Mouse (Mus musculus) adrenal gland (tissue): ENCODE results near the gene Ptpa.

Source experiments
- intact Hi-C: fragments of 180-260 bp; cut with DNase I; formaldehyde crosslinking; loops from one replicate; pipeline ENCODE4 v1.15.1; 2025

Ptpa gene

DNA sequence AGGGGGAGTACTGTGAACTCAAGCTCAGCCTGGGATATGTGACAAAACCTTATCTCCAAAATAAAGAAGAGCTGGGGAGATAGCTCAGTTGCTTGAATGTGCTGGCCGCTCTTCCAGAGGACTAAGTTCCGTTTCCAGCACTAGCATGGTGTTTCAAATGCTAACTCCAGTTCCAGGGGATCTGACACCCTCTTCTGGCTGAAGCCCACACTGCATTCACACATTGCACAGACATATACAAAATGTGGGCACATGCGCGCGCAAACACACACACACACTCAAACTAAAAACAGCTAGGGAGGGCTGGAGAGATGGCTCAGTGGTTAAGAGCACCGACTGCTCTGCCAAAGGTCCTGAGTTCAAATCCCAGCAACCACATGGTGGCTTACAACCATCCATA is 43.4 kb downstream of the Ptpa start:
- intact Hi-C loops: no loop called here

DNA sequence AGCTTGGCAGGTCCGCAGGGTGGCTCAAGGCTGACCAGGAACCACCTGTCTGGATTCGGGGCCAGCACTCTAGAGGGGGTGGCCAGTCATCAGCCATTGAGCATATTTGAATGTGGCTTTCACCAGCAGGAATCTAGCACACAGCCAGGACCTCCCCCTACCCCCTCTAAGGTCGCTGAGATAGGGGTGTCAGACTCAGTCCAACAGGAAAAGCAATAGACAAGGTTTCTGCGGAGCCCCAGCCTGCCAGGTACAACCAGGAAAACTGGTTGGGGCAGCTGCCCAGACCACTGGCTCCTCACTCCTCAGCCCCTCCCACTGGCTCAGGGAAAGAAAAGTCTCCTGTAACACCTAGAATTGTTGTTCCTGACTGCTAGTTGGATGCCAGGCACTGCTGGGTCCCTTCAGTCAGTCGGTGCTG is 47.5 kb downstream of the Ptpa start:
- intact Hi-C loops: no loop called here

DNA sequence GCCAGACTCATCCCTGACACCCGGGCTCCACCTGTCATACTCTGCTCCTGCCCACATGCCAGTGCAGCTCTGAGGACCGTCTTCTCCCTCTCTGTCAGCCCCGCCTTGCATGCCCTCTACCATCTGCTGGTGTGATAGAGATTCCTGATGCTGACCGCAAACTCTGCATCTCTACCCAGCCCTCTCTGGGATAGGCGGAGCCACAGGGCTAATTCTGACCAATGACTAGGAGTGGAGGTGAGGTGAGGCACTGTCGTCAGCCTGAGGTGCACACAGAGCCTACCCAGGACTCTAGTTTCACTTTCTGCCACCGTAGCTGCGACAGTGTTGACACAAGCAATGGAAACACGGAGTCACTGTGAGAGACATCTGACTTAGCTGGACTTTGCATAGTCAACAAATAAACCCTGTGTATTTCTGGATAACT is 48.1 kb downstream of the Ptpa start:
- intact Hi-C loops: no loop called here

DNA sequence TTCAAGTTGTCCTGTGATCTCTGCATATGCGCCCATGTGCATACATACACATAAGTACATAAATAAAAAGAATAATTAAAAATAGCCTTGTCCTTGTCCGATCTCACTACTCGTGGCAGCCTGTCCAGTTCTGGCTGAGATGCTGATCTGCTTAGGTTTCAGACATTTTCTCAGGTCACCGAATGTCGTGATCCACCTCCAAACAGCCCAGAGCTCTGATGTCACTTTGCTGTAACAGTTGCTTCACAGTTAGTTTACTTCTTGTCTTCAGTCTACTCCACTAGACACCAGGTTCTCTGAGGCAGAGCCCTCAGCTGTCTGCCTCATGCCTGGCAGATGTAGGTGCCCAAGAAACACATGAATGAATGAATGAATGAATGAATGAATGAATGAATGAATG is 48.6 kb downstream of the Ptpa start:
- intact Hi-C loops: no loop called here

- intact Hi-C loops: loop anchor here (5.0 kb wide), 1 partner anchor 326 kb away; no protein-coding TSS in a partner anchor
Measured at GRCm38 (mm10) chr2:30466787-30467186, 50.9 kb downstream of the Ptpa start.

GRCm38 (mm10) chr2:30469009-30469408 is 53.2 kb downstream of the Ptpa start:
- intact Hi-C loops: loop anchor here (5.0 kb wide), 1 partner anchor 323 kb away; no protein-coding TSS in a partner anchor

DNA sequence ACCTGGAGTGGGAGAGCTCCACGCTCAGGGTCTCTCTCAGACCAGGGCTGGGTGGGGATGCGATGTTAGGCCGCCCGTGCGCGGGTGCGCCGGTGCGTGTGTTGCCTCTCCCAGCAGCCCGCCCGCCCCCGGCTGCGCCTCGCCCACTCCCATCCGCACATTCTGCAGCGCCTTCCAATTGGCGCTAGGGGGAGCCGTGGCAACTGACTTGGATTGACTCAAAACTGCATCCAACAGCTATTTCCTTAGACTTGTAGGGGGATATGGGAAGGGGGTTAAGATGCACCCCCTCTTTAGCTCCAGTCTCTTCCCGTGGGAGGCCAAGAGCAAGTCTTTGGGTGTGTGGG is 53.9 kb downstream of the Ptpa start:
- intact Hi-C loops: loop anchor here (5.0 kb wide), 2 partner anchors 248 to 323 kb away; no protein-coding TSS in a partner anchor

- intact Hi-C loops: loop anchor here (5.0 kb wide), 1 partner anchor 247 kb away; no protein-coding TSS in a partner anchor
Measured at GRCm38 (mm10) chr2:30470143-30470946, 54.5 kb downstream of the Ptpa start.

DNA sequence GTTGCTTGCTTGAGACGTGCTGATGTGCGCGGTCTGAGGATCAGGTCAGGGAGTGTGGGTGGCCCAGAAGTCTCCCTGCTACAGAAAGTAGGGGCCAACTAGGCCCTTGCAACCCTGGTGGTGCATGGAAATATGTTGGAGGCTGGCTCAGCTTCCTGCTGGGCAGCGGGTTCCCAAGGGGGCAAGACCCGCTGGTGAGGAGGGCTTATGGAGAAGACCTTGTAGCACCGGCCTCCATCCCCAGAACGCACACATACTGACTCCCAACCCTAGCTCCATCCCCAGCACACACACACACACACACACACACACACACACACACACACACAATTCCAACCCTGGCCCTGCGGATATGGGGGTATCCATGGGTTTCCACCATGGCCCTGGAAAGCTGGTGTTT is 55.2 kb downstream of the Ptpa start:
- intact Hi-C loops: loop anchor here (5.0 kb wide), 1 partner anchor 246 kb away; no protein-coding TSS in a partner anchor

DNA sequence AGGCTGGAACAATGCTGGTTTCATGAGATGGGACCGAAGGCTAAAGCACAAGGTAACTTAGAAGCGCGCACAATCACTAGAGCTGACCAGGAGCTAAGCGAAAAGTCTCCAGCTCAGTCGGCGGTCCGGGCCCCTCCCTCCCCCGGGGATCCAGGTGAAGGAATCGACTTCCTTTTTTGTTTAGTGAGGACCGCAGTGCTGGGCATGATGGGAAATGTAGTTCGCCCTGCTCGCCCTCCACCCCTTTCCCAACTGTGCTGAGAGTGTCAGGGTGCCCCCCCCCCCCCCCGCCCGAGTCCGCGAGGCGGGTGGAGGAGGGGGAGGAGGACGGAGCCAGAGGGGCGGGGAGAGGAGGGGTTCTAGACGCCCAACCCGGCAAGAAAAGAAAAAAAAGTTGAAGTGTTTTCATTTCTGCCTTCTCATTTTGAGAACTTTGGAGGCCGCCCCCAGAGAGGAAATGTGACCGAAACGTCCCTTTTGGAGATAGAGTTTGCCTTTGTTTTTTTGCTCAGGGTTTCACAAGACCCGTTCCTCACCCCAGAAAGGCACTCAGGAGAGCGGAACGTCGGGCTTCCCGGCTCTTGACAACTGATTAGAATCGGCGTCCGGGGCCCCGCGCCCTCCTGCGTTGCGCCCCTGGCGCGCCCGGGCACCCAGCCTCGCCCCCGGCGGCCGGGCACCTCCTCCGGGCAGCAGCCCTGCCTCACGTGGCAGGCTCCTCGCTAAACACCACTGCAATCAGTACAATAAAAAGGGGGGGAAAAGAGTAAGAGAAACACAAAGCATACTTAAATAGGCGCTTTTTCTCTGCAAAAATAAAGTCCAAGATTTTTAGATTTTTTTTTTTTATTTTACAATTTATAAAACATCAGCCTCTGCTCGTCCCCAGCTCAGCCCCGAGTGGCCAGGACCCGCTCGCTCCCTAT is 56.2 kb downstream of the Ptpa start:
- intact Hi-C loops: loop anchor here (5.0 kb wide), 1 partner anchor 245 kb away; no protein-coding TSS in a partner anchor

DNA sequence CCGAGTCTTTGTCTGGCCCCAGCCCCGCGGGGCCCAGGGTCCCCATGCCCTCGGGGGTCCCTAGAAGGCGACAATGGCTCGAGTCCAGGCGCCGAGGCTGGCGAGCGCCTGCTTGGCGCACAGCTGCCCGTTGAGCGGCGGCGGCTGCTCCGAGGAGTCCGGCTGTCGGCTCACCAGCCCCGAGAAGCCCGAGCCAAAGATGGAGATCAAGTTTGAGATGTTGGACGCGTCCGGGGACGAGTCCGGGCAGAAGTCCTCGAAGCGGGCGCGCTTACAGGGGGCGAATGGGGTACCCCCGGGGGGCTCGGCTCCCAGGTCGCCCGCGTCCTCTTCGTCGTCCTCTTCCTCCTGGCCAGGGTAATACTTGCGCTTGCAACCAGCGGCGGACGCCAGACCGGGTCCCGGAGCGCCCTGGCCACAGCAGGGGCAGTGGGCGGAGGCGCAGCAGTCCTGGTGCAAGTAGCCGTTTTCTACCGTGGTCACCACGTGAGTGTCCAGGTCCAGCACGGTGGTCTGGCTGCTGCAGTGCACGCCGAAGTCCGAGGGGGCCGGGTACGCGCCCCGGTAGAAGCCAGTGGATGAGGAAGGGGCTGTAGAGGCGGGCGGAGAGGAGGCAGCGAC is 57.0 kb downstream of the Ptpa start:
- intact Hi-C loops: loop anchor here (5.0 kb wide), 1 partner anchor 244 kb away; no protein-coding TSS in a partner anchor

- intact Hi-C loops: loop anchor here (5.0 kb wide), 1 partner anchor 244 kb away; no protein-coding TSS in a partner anchor
Measured at GRCm38 (mm10) chr2:30473431-30474031, 57.7 kb downstream of the Ptpa start.

DNA sequence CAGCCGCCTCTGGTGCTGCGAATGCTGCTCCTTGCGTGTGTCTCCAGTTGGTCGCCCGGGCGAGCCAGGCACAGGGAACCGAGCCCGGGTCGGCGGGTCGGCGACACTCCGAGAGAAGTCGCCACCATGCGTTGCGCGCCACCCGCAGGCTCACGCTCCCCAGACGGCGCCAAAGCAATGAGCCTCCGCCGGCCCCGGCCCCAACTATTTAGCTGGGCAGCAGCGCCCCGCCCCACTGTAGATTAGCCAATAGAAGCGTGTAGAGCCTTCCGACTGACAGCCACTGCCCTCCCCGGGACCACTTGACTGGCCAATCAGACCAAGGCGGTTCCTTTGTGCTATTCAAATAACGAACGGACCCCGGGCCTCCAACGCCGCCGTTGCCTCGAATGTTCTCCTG is 58.2 kb downstream of the Ptpa start, which contains the start of gene Ier5l:
TSS of gene Ier5l (minus strand) at position 181 of the 400 bp plus-strand sequence.
- intact Hi-C loops: loop anchor here (5.0 kb wide), 1 partner anchor 243 kb away; no protein-coding TSS in a partner anchor

- intact Hi-C loops: loop anchor here (5.0 kb wide), 1 partner anchor 243 kb away; no protein-coding TSS in a partner anchor
Measured at GRCm38 (mm10) chr2:30474776-30475175, 58.9 kb downstream of the Ptpa start.

- intact Hi-C loops: no loop called here
Measured at GRCm38 (mm10) chr2:30475457-30475856, 59.6 kb downstream of the Ptpa start.

DNA sequence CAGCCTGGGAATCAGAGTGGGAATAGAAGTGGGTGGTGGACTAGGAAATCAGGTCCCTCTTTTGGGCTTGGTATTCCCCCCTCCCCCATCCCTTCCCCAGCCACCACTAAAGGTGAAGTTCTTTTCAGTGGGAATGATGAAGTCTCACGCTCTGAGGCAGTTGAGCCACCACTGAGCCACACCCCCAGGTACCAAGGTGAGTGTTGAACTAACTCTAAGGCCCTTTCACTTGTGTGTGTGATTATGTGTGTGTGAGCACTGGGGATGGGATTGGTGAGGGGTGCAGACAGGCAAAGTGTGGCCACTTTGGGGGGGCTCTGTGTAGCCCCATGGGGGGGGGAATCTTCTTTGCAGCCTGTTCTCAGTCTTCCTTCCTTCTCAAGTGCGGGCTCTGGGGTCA is 60.4 kb downstream of the Ptpa start:
- intact Hi-C loops: no loop called here

DNA sequence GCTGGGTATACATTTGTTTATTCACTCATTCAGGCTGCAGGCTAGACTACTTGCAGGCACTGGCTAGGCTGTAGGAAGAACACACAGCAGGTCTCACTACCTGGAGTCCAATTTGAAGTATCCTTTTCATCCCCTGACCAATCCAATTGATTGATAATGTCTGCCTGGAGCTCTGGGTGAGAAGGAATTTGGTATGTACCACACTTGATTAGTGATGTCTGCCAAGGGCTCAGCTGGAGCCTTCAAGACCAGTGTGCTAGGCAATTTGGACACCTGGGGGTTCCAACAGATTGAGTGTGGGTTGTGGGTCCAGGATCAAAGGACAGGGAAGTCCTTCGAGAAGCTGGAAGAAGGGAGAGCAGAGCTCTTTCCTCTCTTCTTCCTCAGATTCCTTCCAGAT is 62.7 kb downstream of the Ptpa start:
- intact Hi-C loops: no loop called here

- intact Hi-C loops: loop anchor here (5.0 kb wide), 1 partner anchor 90 kb away; no protein-coding TSS in a partner anchor
Measured at GRCm38 (mm10) chr2:30487597-30487996, 71.8 kb downstream of the Ptpa start.

- intact Hi-C loops: no loop called here
Measured at GRCm38 (mm10) chr2:30490384-30490783, 74.5 kb downstream of the Ptpa start.
